Mouse (Mus musculus) heart, embryonic 11.5 days (tissue): ENCODE measurements around the gene Rps15a. TPM values are rescaled to one million over a fixed set of nuclear protein-coding genes. Genes with fewer than 3 reads are reported as not detected.

Source experiments
- ATAC-seq: fragments of 200-750 bp; cut with Nextera tagmentation; replicated peaks from 2 replicates; pipeline ENCODE4 v1.8.0; 2017; ENCODE audit warnings: moderate library complexity; ENCODE audit not compliant: insufficient number of reproducible peaks, low FRiP score, low TSS enrichment
- H3K27ac ChIP-seq: fragments of 300-500 bp; sonication (generic); 2 replicates; pipeline ENCODE4 v1.5.1; 2014; ENCODE audit warnings: mild to moderate bottlenecking, low read depth, low read length
- H3K27me3 ChIP-seq: fragments of 300-500 bp; sonication (generic); 2 replicates; pipeline ENCODE4 v1.6.1; 2014; ENCODE audit warnings: mild to moderate bottlenecking, low read length, mixed read lengths; ENCODE audit not compliant: control insufficient read depth, insufficient read depth
- H3K36me3 ChIP-seq: fragments of 300-500 bp; sonication (generic); 2 replicates; pipeline ENCODE4 v1.6.1; 2014; ENCODE audit warnings: mild to moderate bottlenecking, low read length, moderate library complexity, mixed read lengths; ENCODE audit not compliant: control insufficient read depth, insufficient read depth
- H3K4me1 ChIP-seq: fragments of 300-500 bp; sonication (generic); 2 replicates; pipeline ENCODE4 v1.6.1; 2014; ENCODE audit warnings: low read length; ENCODE audit not compliant: control insufficient read depth, insufficient read depth
- H3K4me2 ChIP-seq: fragments of 300-500 bp; sonication (generic); 2 replicates; pipeline ENCODE4 v1.6.1; 2014; ENCODE audit warnings: mild to moderate bottlenecking, moderate library complexity
- H3K4me3 ChIP-seq: fragments of 300-500 bp; sonication (generic); 2 replicates; pipeline ENCODE4 v1.5.1; 2014; ENCODE audit warnings: low read depth, low read length
- H3K9ac ChIP-seq: fragments of 300-500 bp; sonication (generic); 2 replicates; pipeline ENCODE4 v1.6.1; 2014; ENCODE audit warnings: mild to moderate bottlenecking, low read depth, low read length, moderate library complexity
- H3K9me3 ChIP-seq: fragments of 300-500 bp; sonication (generic); replicated peaks from 2 replicates; pipeline ENCODE4 v1.6.1; 2016; ENCODE audit warnings: low read length; ENCODE audit not compliant: control insufficient read depth
- WGBS: fragments of 180-500 bp; shearing (Covaris S2); extraction: QIAGEN DNeasy Blood & Tissue Kit; methylation state at CpG from one replicate; pipeline ENCODE4 v1.1.7; 2014; ENCODE audit not compliant: insufficient replicate concordance; 5-methylcytosine and 5-hydroxymethylcytosine counted together
- polyA plus RNA-seq: library from polyadenylated mRNA; unstranded; fragments of >200 nt; fragmentation: Nextera tagmentation; extraction: Ambion mirVana; gene quantifications from 2 replicates; pipeline ENCODE4 v1.2.1, GENCODE M21; 2014

Gene Rps15a
- polyA plus RNA-seq, 1 experiment from 2014 or later: 565 TPM

- Histone ChIP-seq H3K27me3 (no peaks in the 10 kb centered on the region), H3K4me3 (no peak overlapping the region), H3K9ac (no peak overlapping the region), H3K36me3 (peaks cover 33% of the 10 kb centered on the region), H3K27ac (no peak overlapping the region), H3K9me3 (no peaks in the 10 kb centered on the region), H3K4me1 (no peaks in the 10 kb centered on the region), H3K4me2 (no peak overlapping the region)
- ATAC-seq: no peak
- 60% methylated on average over 5 of the region's 5 CpGs for WGBS
Measured at GRCm38 (mm10) chr7:118104458-118105052, 11.4 kb downstream of the Rps15a start.

DNA sequence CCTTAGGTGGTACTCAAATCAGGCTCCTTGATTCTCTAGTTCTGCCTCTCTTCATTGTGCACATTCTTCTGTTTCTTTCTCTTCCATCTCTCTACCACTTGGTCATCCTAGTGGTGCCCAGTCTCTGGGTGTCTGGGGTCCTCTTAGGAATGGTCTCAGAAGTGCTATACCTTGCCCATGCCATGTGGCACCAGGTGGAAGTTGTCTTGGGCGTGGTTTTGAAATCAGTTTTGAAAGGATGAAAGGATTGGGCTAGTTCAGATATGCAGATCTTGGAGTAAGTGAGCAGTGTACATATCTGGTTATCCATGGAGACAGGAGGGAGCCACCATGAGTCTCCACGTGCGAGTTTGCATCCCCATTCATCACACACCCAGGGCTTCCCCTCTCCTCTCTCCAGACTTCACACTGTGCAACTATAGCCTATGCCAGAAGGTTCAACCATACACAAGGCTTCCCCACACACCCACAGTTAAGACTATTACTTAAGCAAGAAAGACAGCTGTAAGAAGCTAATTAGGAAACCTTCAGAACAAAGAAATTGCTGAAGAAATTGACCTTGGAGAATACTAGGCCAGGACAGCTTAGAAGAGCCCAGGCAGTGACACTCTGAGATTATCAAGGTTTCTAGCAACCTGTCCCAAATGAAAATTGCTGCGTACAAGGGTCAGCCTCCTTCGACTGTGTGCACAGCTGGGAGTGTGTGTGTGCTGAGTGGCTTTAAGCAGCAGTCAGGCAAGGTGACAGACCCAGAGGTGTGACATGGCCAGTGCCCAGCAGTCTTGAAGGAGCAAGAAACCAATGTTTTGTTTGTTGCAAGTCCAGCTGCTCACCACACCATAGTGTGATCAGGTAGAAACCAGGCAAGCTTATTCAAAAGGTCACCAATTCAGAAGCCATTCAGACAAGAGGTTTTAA is 12.3 kb downstream of the Rps15a start:
- no peak overlapping the region for H3K4me2 ChIP-seq
- no peak overlapping the region for H3K9ac ChIP-seq
- H3K36me3 ChIP-seq: peaks cover 25% of the 10 kb centered on the region
- no peaks in the 10 kb centered on the region for H3K4me1 ChIP-seq
- no peaks in the 10 kb centered on the region for H3K9me3 ChIP-seq
- 41% methylated on average over 5 of the region's 5 CpGs for WGBS
- ATAC-seq: no peak
- H3K27ac ChIP-seq: no peak overlapping the region
- H3K4me3 ChIP-seq: no peak overlapping the region
- H3K27me3 ChIP-seq: no peaks in the 10 kb centered on the region

DNA sequence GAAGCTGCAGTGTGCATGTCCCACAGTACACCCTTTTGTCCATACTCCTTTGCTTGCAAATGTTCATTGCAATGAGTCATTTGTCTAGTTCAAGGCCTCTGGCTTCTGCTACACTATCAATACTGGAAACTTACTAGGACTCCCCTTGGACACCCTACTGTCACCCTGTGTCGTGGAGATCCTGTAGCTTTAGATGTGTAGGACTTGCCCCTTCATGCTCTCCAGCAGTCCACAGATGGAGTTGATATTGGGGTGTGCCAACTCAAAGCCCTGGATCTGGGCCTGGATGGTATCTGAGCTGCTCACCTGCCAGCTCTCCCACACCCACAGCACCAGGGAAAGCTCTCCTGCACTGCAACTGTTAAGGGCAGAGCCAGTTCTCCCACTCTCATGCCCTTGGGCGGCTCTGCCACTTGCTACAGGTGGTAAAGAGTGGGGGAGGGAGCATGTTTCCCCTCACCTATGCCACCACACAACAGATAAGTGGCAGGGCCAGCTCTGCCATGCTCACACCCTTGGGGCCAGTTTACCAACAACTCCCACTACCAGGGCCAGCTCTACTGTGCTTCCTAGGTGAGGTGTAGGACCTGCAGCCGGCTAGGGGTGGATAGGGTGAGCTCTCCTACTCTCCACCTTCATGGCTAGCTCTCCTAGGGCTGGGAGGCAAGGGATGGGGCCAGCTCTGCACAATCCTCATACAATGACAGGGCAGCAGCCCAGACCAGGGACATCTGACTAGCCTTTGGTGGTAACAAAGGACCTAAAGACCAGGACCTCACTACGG is 13.1 kb downstream of the Rps15a start:
- Histone ChIP-seq H3K9ac (no peak overlapping the region), H3K9me3 (no peaks in the 10 kb centered on the region), H3K36me3 (peaks cover 16% of the 10 kb centered on the region), H3K4me2 (no peak overlapping the region), H3K27me3 (no peaks in the 10 kb centered on the region), H3K4me1 (no peaks in the 10 kb centered on the region), H3K4me3 (no peak overlapping the region), H3K27ac (no peak overlapping the region)
- 40% methylated on average over 4 of the region's 4 CpGs for WGBS
- peak; percentile 29 for ATAC-seq

DNA sequence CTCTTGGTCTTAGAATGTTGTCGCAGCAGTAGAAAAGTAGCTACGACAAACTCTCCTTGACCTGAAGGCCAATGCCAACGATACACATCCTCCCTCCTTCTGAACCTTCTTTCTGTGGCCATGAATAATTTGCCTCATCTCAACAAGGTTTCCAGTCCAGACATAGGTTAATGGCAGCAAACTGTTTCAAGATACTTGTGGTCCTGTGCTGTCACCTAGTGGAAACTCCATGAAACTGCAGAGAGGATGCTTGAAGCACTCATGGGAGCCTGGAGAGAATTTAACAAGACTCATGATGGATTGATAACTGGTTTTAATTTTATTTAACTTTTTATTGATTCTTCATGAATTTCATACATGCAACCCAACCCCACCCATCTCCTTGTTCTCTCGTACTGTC is 13.8 kb downstream of the Rps15a start:
- no peak overlapping the region for H3K4me3 ChIP-seq
- no peak overlapping the region for H3K27ac ChIP-seq
- no peaks in the 10 kb centered on the region for H3K4me1 ChIP-seq
- ATAC-seq: no peak
- 42% methylated on average over 4 of the region's 4 CpGs for WGBS
- H3K36me3 ChIP-seq: peaks cover 10% of the 10 kb centered on the region
- no peaks in the 10 kb centered on the region for H3K9me3 ChIP-seq
- H3K4me2 ChIP-seq: no peak overlapping the region
- no peak overlapping the region for H3K9ac ChIP-seq
- H3K27me3 ChIP-seq: no peaks in the 10 kb centered on the region

DNA sequence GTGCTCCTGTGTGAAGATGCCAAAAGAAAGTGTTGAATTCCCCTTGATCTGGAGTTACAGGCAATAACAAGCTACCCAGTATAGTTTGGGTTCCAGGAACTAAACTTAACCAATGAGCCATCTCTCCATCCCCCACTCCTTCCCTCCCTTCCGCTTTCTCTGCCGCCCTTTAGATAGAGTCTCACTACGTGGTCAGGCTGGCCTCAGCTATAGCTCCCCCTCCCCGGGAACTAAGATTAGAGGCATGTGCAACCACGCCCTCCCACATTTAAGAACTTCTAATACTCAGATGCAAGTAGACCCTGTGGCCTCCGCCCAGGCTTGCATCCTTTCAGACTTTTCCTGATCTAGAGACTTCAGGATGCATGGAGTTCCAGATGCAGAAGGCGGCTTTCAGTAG is 18.4 kb downstream of the Rps15a start:
- Histone ChIP-seq H3K27ac (no peak overlapping the region), H3K4me1 (no peaks in the 10 kb centered on the region), H3K9ac (no peak overlapping the region), H3K36me3 (no peaks in the 10 kb centered on the region), H3K27me3 (no peaks in the 10 kb centered on the region), H3K9me3 (no peaks in the 10 kb centered on the region), H3K4me2 (no peak overlapping the region), H3K4me3 (no peak overlapping the region)
- no peak for ATAC-seq
- WGBS: 54% methylated on average over 7 of the region's 7 CpGs

- 73% methylated on average over 4 of the region's 4 CpGs for whole genome bisulfite sequencing
Measured at GRCm38 (mm10) chr7:118079987-118080386, 36.0 kb downstream of the Rps15a start.

GRCm38 (mm10) chr7:118079097-118079496 is 36.9 kb downstream of the Rps15a start:
- Histone ChIP-seq H3K9me3 (no peaks in the 10 kb centered on the region), H3K36me3 (no peaks in the 10 kb centered on the region), H3K27ac (no peak overlapping the region), H3K27me3 (no peaks in the 10 kb centered on the region), H3K4me3 (no peak overlapping the region), H3K4me2 (no peak overlapping the region), H3K4me1 (no peaks in the 10 kb centered on the region), H3K9ac (no peak overlapping the region)
- WGBS: 73% methylated on average over 5 of the region's 5 CpGs
- no peak for ATAC-seq

More at GRCm38 (mm10) chr7:118079987-118080386, 36.0 kb downstream of the Rps15a start:
- Histone ChIP-seq H3K4me3 (no peak overlapping the region), H3K27me3 (no peaks in the 10 kb centered on the region), H3K4me2 (no peak overlapping the region), H3K27ac (no peak overlapping the region), H3K9me3 (no peaks in the 10 kb centered on the region), H3K9ac (no peak overlapping the region), H3K36me3 (no peaks in the 10 kb centered on the region), H3K4me1 (no peaks in the 10 kb centered on the region)
- ATAC-seq: no peak

GRCm38 (mm10) chr7:118067261-118067660 is 48.7 kb downstream of the Rps15a start:
- WGBS: 88% methylated on average over 5 of the region's 5 CpGs
- H3K4me1 ChIP-seq: no peaks in the 10 kb centered on the region
- no peaks in the 10 kb centered on the region for H3K36me3 ChIP-seq
- H3K4me2 ChIP-seq: no peak overlapping the region
- no peak overlapping the region for H3K4me3 ChIP-seq
- H3K27ac ChIP-seq: no peak overlapping the region
- no peak for ATAC-seq
- H3K27me3 ChIP-seq: no peaks in the 10 kb centered on the region
- H3K9ac ChIP-seq: no peak overlapping the region
- H3K9me3 ChIP-seq: no peaks in the 10 kb centered on the region
